ENCODE assay signal across 1 mouse cellular context in the genomic region with DNA sequence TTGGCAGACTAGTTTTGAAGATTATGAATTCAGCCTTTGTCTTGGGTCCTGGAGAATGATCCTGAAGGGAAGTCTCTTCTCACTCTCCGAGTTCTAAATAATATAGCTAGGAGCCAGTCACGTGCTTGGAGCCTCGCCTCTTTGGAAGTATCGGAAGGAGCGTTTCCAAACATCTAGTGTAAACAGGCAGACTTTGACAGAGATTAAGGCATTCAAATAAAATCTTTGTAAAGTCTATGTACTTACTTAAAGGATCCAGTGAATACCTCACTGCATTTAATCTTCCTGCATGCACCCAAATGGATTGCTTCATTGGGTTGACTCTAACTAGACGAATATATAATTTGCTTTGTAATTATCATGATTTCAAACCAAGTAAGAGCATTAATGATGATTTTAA.
TF ChIP-seq lines count a peak whose summit lies in the region.

No protein-coding gene starts in this region.

TF ChIP-seq in CH12.LX, 34 proteins besides CTCF, POLR2A, EP300 and RAD21 (continued from another document):
- TF ChIP-seq MAX (IDR thresholded peaks at IDR 0.05; ENCODE audit: low read length) (no peak), HCFC1 (IDR thresholded peaks at IDR 0.05; ENCODE audit: low read depth, low read length) (no peak), ZKSCAN1 (IDR thresholded peaks at IDR 0.05; ENCODE audit: borderline replicate concordance, low read depth, low read length) (no peak), PAX5 (IDR thresholded peaks at IDR 0.05; ENCODE audit: low read length) (no peak), USF2 (conservative IDR thresholded peaks at IDR 0.05; ENCODE audit: low read depth, low read length) (no peak), MXI1 (IDR thresholded peaks at IDR 0.05; ENCODE audit: low read depth, low read length) (no peak), CHD1 (IDR thresholded peaks at IDR 0.05; ENCODE audit: low read depth, low read length) (no peak), MAFK (IDR thresholded peaks at IDR 0.05; ENCODE audit: insufficient replicate concordance, low read length) (no peak), ETS1 (conservative IDR thresholded peaks at IDR 0.05; ENCODE audit: low read depth, low read length) (no peak), ZMIZ1 (IDR thresholded peaks at IDR 0.05; ENCODE audit: low read depth, low read length) (no peak), SMC3 (IDR thresholded peaks at IDR 0.05; ENCODE audit: low read depth, low read length) (no peak)
TF ChIP-seq in CH12.LX: peak in this region for 0.
